ENCODE assay signal across 8 mouse cellular contexts in genomic region chr13:63251118-63251889, GRCm38 (mm10).
DNase-seq lines count a peak whose midpoint lies in the region; ATAC-seq and TF ChIP-seq lines count a peak whose summit lies in the region.

No protein-coding gene starts in this region.

- H3K9me3 ChIP-seq in intestine, embryonic 16.5 days (ENCODE audit: control insufficient read depth, low read length) = no peaks in the 10 kb centered on the region

- H3K27me3 ChIP-seq in intestine, embryonic 16.5 days (replicated peaks; ENCODE audit: control insufficient read depth, insufficient read depth, low read length) = no peaks in the 10 kb centered on the region

- no peak overlapping the region for H3K9ac ChIP-seq in intestine, embryonic 16.5 days (ENCODE audit: low read depth, low read length)

- H3K4me2 ChIP-seq in intestine, embryonic 16.5 days (ENCODE audit: low read depth, low read length) = peak overlapping the region; percentile 18; the same call in 1 of the 2 replicates

- no peak for TF ChIP-seq CTCF in layer of hippocampus, adult 2 months (conservative IDR thresholded peaks at IDR 0.05)
- no peak for TF ChIP-seq CTCF in bone marrow macrophage, adult 2 months (IDR thresholded peaks at IDR 0.05; ENCODE audit: low read depth, low read length)

- 0 out of 2 replicates have a peak, but pooled peaks cover 5% of the 10 kb centered on the region for H3K36me3 ChIP-seq in intestine, embryonic 16.5 days (ENCODE audit: control insufficient read depth, insufficient read depth, low read length)

- peak overlapping the region; percentile 75 for H3K27ac ChIP-seq in layer of hippocampus, adult 2 months
- peak overlapping the region; percentile 50 for H3K27ac ChIP-seq in bone marrow macrophage, adult 2 months (ENCODE audit: insufficient read depth, low read depth, low read length)
- peak overlapping the region; percentile 71 for H3K27ac ChIP-seq in intestine, embryonic 16.5 days (ENCODE audit: low read length)

- WGBS in intestine, embryonic 16.5 days = 61% methylated on average over 12 of the region's 12 CpGs

- H3K4me1 ChIP-seq in bone marrow macrophage, adult 2 months (ENCODE audit: control insufficient read depth, insufficient read depth, low read length) = peaks cover 81% of the 10 kb centered on the region
- H3K4me1 ChIP-seq in intestine, embryonic 16.5 days (ENCODE audit: control insufficient read depth, insufficient read depth, low read length) = peaks cover 45% of the 10 kb centered on the region

- no peak for TF ChIP-seq POLR2A in bone marrow macrophage, adult 2 months (IDR thresholded peaks at IDR 0.05; ENCODE audit: borderline replicate concordance, low read depth, low read length)

- ATAC-seq in frontal cortex, adult (ENCODE audit: low TSS enrichment) = peak; percentile 42
- 0 out of 2 replicates have a peak, but pooled peaks have one; percentile 39 for ATAC-seq in intestine, embryonic 16.5 days

- H3K4me3 ChIP-seq in layer of hippocampus, adult 2 months = peak overlapping the region; percentile 11; the same call in 1 of the 2 replicates
- no peak overlapping the region for H3K4me3 ChIP-seq in bone marrow macrophage, adult 2 months (ENCODE audit: insufficient read depth, low read length)
- H3K4me3 ChIP-seq in intestine, embryonic 16.5 days (ENCODE audit: low read length) = no peak overlapping the region

- DNase-seq in frontal cortex, adult 2 months (ENCODE audit: extremely low spot score in 1 of 2, low spot score in 1 of 2) = no peak
- no peak for DNase-seq in layer of hippocampus, adult 2 months (ENCODE audit: low spot score in 2 of 2)
- no peak for DNase-seq in layer of hippocampus, adult 8-10 months (ENCODE audit: low spot score in 2 of 2)
- no peak for DNase-seq in right cerebral cortex, postnatal 10 days (ENCODE audit: low spot score in 2 of 2)
- no peak for DNase-seq in ovary, postnatal 36 days (ENCODE audit: low spot score)
